Mouse (Mus musculus) G1E (cell line): ENCODE data around the gene Sprr2i.

Source experiments
- CTCF ChIP-seq: IDR thresholded peaks from 2 replicates; pipeline ENCODE4 v1.5.1; 2012; ENCODE audit warnings: low read depth, low read length, inconsistent platforms, mixed read lengths
- GATA2 ChIP-seq: IDR thresholded peaks from 2 replicates; pipeline ENCODE4 v1.6.1; 2012; ENCODE audit warnings: low read depth, low read length, inconsistent platforms, borderline replicate concordance
- TAL1 ChIP-seq: conservative IDR thresholded peaks from 2 replicates; pipeline ENCODE4 v1.6.1; 2012; ENCODE audit warnings: low read depth, low read length, inconsistent platforms, mixed read lengths

- no peak for TF ChIP-seq CTCF
- no peak for TF ChIP-seq TAL1
- no peak for TF ChIP-seq GATA2
These were observed 30.9 kb downstream of the Sprr2i start, which contains the start of gene Sprr1b for GRCm38 (mm10) chr3:92438689-92439088.
